Mouse (Mus musculus): ENCODE data around the gene Dnaja3. TPM values are rescaled to one million over a fixed set of nuclear protein-coding genes. Genes with fewer than 3 reads are reported as not detected.

Gene Dnaja3
- polyA plus RNA-seq, 1 experiment from 2014 or later, result 74.2 TPM

DNA sequence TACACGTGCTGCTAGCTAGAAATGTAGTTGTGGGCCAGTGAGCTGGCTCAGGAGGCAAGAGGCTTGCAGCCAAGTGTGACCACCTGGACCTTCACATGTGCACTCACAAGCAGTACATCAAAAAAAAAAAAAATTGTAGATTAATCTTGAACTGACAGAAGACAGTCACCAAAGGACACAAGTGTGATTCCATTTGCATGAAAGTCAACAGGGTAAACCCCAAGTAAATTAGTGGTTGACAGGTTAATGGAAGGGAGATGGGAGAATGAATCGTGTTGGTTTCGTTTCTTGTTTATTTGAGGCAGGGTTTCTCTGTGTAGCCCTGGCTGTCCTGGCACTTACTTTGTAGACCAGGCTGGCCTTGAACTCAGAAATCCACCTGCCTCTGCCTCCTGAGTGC, 78.1 kb downstream of the Dnaja3 start:
- no peaks in the 10 kb centered on the region for H3K9me3 ChIP-seq (replicated peaks)
- H3K4me3 ChIP-seq, result peak overlapping the region; percentile 75
- peak overlapping the region; percentile 76 for H3K4me2 ChIP-seq
- 58% methylated on average over 3 of the region's 3 CpGs for WGBS (ENCODE audit: insufficient replicate concordance)
- H3K4me1 ChIP-seq, result peaks cover 37% of the 10 kb centered on the region
- H3K36me3 ChIP-seq, result peaks cover 41% of the 10 kb centered on the region
- no peak overlapping the region for H3K27ac ChIP-seq
- ATAC-seq, result no peak
- no peaks in the 10 kb centered on the region for H3K27me3 ChIP-seq (replicated peaks)
- peak overlapping the region; percentile 75 for H3K9ac ChIP-seq

DNA sequence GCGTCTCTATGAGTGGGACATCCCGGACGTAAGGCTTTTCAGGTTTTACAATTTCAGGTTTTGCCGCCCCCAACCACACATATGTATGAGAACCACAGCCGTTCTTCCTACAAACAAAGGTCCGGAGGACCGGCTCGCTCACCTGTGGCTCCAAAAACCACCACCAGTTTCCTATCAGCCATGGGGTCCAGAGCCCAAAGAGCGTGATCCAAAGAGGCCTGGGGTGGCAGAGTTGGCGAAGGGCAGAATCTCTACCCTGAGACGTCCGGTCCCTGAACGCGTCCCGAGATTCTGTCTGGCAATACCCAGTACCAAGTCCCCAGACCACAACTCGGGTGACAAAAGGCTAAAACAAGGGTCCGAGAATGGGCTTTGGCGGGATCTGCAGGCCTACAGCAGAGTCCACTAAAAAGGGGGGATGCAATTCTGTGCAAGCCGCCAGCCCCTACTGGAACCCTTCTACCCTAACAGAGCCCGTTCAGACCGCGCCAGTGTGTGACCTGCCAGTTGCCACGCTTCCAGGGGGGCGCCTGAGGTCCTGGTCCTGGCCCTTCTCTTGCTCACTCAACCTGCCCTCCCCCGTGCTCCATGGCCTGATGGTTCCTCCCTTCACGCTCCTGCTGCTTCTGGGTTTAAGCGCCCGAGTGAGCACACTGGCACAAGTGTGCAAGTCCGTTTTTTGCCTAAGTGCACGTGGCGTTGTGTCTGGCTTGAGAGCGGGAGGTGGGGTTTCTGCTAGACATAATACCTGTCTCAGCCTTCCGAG, 79.1 kb downstream of the Dnaja3 start, which contains the start of gene Nmral1:
Nmral1 (minus strand) TSS at position 604 of the 766 bp plus-strand sequence.
- H3K4me3 ChIP-seq, result peak within 1 kb of the TSS; percentile 75
- H3K4me1 ChIP-seq, result peaks cover 42% of the 10 kb centered on the region
- no peaks in the 10 kb centered on the region for H3K27me3 ChIP-seq (replicated peaks)
- peak within 1 kb of the TSS; percentile 68 for H3K27ac ChIP-seq
- WGBS (ENCODE audit: insufficient replicate concordance), result 11% methylated on average over 33 of the region's 33 CpGs
- no peaks in the 10 kb centered on the region for H3K9me3 ChIP-seq (replicated peaks)
- H3K36me3 ChIP-seq, result peaks cover 31% of the 10 kb centered on the region
- peak within 1 kb of the TSS; percentile 75 for H3K9ac ChIP-seq
- H3K4me2 ChIP-seq, result peak within 1 kb of the TSS; percentile 76
- ATAC-seq, result peak; percentile 86

DNA sequence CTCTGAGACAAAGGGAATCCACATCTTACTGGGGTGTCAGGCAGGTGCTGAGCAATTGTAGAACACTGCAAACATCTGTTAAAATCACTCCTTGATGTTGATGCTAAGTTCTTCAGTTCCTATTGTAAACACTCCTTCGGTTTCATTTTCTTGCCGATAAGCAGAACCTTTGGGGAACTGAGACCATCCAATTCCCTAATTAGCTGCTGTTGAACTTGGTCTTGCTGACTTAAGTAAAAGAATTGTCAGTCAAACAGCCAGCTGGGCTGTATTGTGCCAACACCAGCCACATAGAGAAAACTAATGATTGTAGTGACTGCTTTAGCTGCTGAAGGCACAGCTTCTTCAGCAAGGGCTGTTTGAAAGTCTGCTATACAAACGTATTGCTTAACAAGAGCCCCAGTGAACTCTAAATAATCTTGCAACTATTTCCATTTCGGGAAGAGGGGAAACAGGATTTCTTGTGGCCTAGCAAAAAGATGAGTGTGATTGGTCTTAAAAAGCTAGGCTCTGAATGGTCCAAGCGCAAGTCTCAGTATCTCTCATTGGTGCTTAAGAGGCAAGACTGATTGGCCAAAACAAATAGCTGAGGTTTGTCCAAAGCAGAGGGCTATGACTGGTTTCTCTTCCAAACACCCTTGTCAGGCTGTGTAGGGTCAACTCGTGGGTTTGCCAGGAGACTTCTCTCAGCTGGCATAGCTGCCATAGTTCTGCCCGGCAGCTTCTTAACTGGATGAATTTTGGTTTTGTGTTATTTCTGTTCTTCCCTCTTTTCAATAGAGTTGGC, 82.5 kb downstream of the Dnaja3 start:
- peaks cover 49% of the 10 kb centered on the region for H3K4me1 ChIP-seq
- peak overlapping the region; percentile 38; the same call in 1 of the 2 replicates for H3K27ac ChIP-seq
- WGBS (ENCODE audit: insufficient replicate concordance), result 58% methylated on average over 7 of the region's 7 CpGs
- no peak overlapping the region for H3K4me3 ChIP-seq
- no peak for ATAC-seq
- no peaks in the 10 kb centered on the region for H3K36me3 ChIP-seq
- no peaks in the 10 kb centered on the region for H3K27me3 ChIP-seq (replicated peaks)
- H3K9ac ChIP-seq, result no peak overlapping the region
- no peaks in the 10 kb centered on the region for H3K9me3 ChIP-seq (replicated peaks)
- 0 out of 2 replicates have a peak overlapping the region, but pooled peaks have one; percentile 3 for H3K4me2 ChIP-seq

DNA sequence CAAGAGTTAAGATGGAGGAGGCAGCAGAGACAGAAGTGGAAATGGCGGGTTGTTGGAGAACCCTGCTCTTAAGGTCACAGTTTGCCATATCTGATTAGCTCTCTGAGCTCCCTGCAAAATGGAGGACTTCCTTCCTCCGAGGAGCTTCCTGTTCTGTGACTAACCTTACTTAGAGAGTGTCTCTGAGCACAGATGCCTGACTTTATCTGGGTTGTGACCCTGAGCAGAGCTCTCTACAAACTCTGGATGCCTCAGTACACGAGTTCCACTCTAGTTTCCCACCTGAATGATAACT, 83.1 kb downstream of the Dnaja3 start:
- H3K36me3 ChIP-seq, result no peaks in the 10 kb centered on the region
- no peaks in the 10 kb centered on the region for H3K9me3 ChIP-seq (replicated peaks)
- 19% methylated on average over 3 of the region's 3 CpGs for WGBS (ENCODE audit: insufficient replicate concordance)
- no peak for ATAC-seq
- H3K4me1 ChIP-seq, result peaks cover 49% of the 10 kb centered on the region
- no peak overlapping the region for H3K4me3 ChIP-seq
- H3K9ac ChIP-seq, result no peak overlapping the region
- peak overlapping the region; percentile 38; the same call in 1 of the 2 replicates for H3K27ac ChIP-seq
- H3K4me2 ChIP-seq, result no peak overlapping the region
- no peaks in the 10 kb centered on the region for H3K27me3 ChIP-seq (replicated peaks)

DNA sequence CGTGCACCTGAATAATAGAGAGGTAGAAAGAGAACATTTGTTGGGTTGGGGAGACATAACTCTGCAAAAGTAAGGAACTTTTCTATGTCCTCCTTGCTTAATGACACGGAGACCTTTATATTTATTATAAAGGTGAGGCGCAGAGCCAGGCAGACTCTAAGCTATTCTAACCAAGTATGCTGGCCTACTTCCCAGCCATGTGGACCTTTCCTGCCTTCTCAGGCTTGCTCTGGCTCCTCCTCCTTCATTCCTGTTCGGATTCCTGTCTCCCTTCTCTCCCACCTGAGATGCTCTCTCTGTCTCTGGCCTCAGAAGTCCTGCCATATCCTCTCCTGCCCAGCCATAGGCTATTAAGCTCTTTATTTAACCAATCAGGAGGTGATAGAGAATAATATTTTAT, 85.5 kb downstream of the Dnaja3 start:
- Histone ChIP-seq H3K9me3 (replicated peaks) (no peaks in the 10 kb centered on the region), H3K4me3 (no peak overlapping the region), H3K4me2 (no peak overlapping the region), H3K9ac (no peak overlapping the region), H3K36me3 (no peaks in the 10 kb centered on the region), H3K27ac (no peak overlapping the region), H3K27me3 (replicated peaks) (no peaks in the 10 kb centered on the region), H3K4me1 (peaks cover 57% of the 10 kb centered on the region)
- WGBS (ENCODE audit: insufficient replicate concordance), result 75% methylated on average over 4 of the region's 4 CpGs
- ATAC-seq, result no peak

DNA sequence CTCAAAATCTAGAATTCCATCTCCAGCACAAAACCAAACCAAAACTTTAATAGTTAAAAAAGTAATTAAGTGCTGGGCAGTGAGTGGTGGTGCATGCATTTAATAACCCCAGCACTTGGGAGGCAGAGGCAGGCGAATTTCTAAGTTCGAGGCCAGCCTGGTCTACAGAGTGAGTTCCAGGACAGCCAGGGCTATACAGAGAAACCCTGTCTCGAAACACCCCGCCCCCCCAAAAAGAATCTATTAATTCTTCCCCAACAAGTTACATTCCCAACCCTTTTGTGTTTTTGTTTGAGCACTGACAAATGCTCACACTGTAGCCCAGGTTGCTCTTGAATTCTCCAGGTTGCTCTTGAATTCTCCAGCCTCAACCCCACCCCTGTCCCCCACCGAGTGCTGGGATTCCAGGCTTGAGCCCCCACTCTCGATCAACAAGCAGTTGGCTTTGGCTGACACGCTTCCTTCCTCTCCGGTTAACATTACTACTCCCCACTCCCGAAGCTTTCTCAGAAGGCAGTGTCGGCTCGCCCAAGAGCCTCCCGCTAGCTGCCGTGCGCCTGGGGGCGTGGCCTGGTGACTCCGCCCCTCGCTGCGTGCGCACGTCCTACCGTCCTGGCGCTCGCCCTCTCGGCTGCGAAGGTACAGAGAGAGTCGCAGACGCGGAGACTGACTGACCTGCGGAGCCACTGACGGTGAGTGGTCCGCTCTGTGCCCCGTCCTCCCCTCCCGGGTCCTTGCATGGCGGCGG, 86.2 kb downstream of the Dnaja3 start, which contains the start of gene Hmox2:
Hmox2 (plus strand) TSS at position 582 of the 748 bp plus-strand sequence.
- Histone ChIP-seq H3K4me3 (peak within 1 kb of the TSS; percentile 88), H3K27me3 (replicated peaks) (no peaks in the 10 kb centered on the region), H3K27ac (peak within 1 kb of the TSS; percentile 79), H3K4me2 (peak within 1 kb of the TSS; percentile 95), H3K4me1 (peaks cover 63% of the 10 kb centered on the region), H3K9ac (peak within 1 kb of the TSS; percentile 96), H3K36me3 (no peaks in the 10 kb centered on the region), H3K9me3 (replicated peaks) (no peaks in the 10 kb centered on the region)
- 4% methylated on average over 35 of the region's 35 CpGs for WGBS (ENCODE audit: insufficient replicate concordance)
- ATAC-seq, result peak; percentile 96

DNA sequence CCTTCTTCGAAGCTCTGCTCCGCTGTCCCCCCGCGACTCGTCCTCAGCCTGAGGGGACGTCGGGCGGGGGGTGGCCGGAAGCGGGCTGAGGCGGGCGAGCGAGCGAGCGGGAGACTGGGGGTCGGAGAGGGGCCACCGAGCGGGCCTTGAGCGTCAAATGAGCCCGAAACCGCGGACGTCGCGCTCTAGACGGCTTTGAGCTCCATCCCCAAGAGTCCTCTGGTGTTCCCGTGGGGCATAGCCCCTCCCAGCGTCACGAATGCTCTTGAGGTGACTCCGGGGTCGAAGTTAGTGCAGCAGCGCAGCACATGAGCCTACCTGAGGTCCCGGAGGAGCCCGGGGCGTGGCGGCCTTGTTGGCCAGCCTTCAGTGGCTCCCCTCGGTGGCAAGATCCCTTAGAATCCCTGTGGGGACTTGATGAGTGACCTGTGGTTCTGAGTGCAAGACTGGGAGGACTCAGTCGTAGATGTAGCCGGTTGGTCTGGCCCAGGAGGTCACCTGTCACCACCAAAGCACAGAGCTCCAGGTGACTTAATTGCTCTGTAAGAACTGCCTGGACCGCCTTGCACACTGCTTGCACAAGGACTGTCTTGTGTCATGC, 86.8 kb downstream of the Dnaja3 start:
- peak; percentile 79 for ATAC-seq
- Histone ChIP-seq H3K9ac (peak overlapping the region; percentile 96), H3K4me2 (peak overlapping the region; percentile 95), H3K27me3 (replicated peaks) (no peaks in the 10 kb centered on the region), H3K27ac (peak overlapping the region; percentile 79), H3K36me3 (no peaks in the 10 kb centered on the region; the same call in 1 of the 2 replicates), H3K4me1 (peaks cover 68% of the 10 kb centered on the region), H3K4me3 (peak overlapping the region; percentile 88), H3K9me3 (replicated peaks) (no peaks in the 10 kb centered on the region)
- 4% methylated on average over 40 of the region's 40 CpGs for WGBS (ENCODE audit: insufficient replicate concordance)

DNA sequence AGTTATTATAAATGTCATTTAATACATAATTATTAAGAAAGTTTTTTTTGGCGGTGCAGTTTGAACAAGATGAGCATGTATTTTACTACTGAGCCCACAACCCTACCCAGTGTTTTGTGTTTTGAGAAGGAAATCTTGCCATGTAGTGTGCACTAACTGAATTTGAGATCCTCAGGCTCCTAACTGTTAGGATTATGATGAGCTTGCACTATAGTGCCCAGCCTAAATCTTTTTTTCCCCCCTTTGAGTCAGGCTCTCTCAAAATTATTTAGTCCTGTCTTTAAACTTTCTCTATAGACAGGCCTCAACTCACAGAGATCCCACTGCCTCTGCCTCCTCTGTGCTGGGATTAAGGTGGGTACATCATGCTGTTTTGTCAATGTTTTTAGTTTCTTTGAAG, 87.7 kb downstream of the Dnaja3 start:
- no peaks in the 10 kb centered on the region; the same call in 1 of the 2 replicates for H3K36me3 ChIP-seq
- peak overlapping the region; percentile 95 for H3K4me2 ChIP-seq
- WGBS (ENCODE audit: insufficient replicate concordance), result 86% methylated on average over 1 of the region's 1 CpGs
- peak overlapping the region; percentile 88; the same call in 1 of the 2 replicates for H3K4me3 ChIP-seq
- H3K9me3 ChIP-seq (replicated peaks), result no peaks in the 10 kb centered on the region
- peaks cover 60% of the 10 kb centered on the region for H3K4me1 ChIP-seq
- ATAC-seq, result no peak
- 0 out of 2 replicates have a peak overlapping the region, but pooled peaks have one; percentile 11 for H3K27ac ChIP-seq
- H3K27me3 ChIP-seq (replicated peaks), result no peaks in the 10 kb centered on the region
- no peak overlapping the region for H3K9ac ChIP-seq

DNA sequence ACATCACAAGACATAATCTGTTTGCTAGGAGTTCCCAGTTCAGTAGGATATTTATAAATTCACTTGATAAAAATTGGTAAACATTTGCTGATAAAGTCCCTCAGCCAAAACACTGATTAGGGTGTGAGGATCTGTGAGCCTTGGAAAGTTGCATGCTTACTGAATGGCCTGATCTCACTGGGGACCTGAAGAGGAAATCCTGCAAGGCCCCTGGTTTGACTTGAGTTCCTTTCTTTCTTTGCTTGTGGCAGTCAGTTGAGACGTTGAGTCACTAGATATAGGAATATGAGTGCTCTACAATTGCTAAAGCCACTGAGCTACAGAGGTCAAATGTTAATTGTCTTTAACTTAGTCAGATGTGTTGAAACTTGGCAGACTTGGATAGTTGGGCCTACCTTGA, 88.2 kb downstream of the Dnaja3 start:
- Histone ChIP-seq H3K9me3 (replicated peaks) (no peaks in the 10 kb centered on the region), H3K27ac (0 out of 2 replicates have a peak overlapping the region, but pooled peaks have one; percentile 11), H3K9ac (no peak overlapping the region), H3K36me3 (no peaks in the 10 kb centered on the region; the same call in 1 of the 2 replicates), H3K4me3 (no peak overlapping the region), H3K27me3 (replicated peaks) (no peaks in the 10 kb centered on the region), H3K4me1 (peaks cover 56% of the 10 kb centered on the region), H3K4me2 (peak overlapping the region; percentile 95; the same call in 1 of the 2 replicates)
- no peak for ATAC-seq
- 12% methylated on average over 1 of the region's 1 CpGs for WGBS (ENCODE audit: insufficient replicate concordance)

DNA sequence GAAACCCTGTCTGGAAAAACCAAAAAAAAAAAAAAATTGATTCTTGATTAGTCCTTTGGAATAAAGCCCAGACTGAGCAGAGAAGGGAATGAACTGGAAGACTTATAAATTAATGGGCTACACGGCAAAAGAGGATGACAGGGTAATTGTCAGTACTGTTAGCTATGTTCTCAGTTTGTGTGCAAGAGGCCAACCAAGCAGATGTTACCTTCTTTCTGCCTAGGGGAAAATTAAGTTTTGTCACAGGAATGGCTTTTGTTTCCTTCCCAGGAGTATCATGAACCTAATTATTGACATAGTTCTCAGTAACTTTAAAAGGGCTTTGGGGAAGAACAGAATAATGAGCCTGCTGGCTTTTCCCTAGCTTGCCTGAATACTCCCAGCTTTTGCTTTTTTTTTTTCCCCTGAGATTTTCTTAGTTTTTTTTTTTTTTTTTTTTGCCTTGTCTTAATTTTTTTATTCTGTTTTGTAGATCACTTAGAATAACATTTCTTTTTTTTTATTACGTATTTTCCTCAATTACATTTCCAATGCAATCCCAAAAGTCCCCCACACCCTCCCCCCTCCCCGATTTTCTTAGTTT, 91.1 kb downstream of the Dnaja3 start:
- Histone ChIP-seq H3K4me1 (peaks cover 48% of the 10 kb centered on the region), H3K27me3 (replicated peaks) (no peaks in the 10 kb centered on the region), H3K9me3 (replicated peaks) (no peaks in the 10 kb centered on the region), H3K9ac (no peak overlapping the region), H3K4me3 (no peak overlapping the region), H3K36me3 (peaks cover 3% of the 10 kb centered on the region; the same call in 1 of the 2 replicates), H3K4me2 (no peak overlapping the region), H3K27ac (no peak overlapping the region)
- no peak for ATAC-seq
- 64% methylated on average over 3 of the region's 3 CpGs for WGBS (ENCODE audit: insufficient replicate concordance)

DNA sequence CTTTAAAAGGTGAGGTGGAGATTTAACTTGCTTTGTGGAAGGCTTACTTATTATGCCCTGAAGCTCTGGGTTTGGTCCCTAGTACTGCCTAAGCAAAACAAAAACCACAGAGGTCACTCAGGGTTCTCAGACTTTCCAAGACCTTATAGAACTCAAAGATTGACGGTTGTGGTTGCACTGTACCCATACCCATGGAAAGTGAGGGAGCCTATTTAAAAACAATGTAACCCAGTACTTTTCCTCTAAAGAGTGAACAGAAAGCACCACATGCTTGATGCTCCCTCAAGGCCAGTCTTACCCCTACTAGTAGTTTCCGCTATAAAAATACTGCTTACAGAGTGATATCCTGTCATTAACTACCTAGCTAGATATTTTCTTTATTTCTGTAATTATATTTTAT, 96.5 kb downstream of the Dnaja3 start:
- 67% methylated on average over 2 of the region's 2 CpGs for WGBS (ENCODE audit: insufficient replicate concordance)
- H3K9ac ChIP-seq, result no peak overlapping the region
- H3K27ac ChIP-seq, result no peak overlapping the region
- no peak for ATAC-seq
- no peaks in the 10 kb centered on the region for H3K27me3 ChIP-seq (replicated peaks)
- H3K4me2 ChIP-seq, result no peak overlapping the region
- H3K36me3 ChIP-seq, result peaks cover 3% of the 10 kb centered on the region; the same call in 1 of the 2 replicates
- no peaks in the 10 kb centered on the region for H3K9me3 ChIP-seq (replicated peaks)
- no peak overlapping the region for H3K4me3 ChIP-seq
- H3K4me1 ChIP-seq, result peaks cover 4% of the 10 kb centered on the region; the same call in 1 of the 2 replicates
